Mouse (Mus musculus) pancreas, adult 10 weeks (tissue): ENCODE measurements around the gene Tmem190. TPM values are rescaled to one million over a fixed set of nuclear protein-coding genes. Genes with fewer than 3 reads are reported as not detected.

Source experiments
- polyA plus RNA-seq: library from polyadenylated mRNA; stranded (reverse); fragments of 350-450 nt; fragmentation: Illumina TruSeq; extraction: RNeasy Lipid Tissue Mini Kit (QIAGEN cat#74804); gene quantifications from one replicate; pipeline ENCODE4 v1.2.3, GENCODE M21; 2015; ENCODE audit warnings: low read depth, low replicate concordance; ENCODE audit not compliant: insufficient read depth

The Tmem190 gene
- not detected for polyA plus RNA-seq

GRCm38 (mm10) chr7:4782759-4783158 is at the start of gene Tmem190, which contains the start of gene Il11:
Tmem190 (plus strand) TSS chr7:4782937.
Il11 (minus strand) TSS chr7:4782859.

GRCm38 (mm10) chr7:4739544-4740275 is 43.0 kb upstream of the Tmem190 start, which contains the start of gene Kmt5c:
Kmt5c (plus strand) TSS chr7:4740115.

GRCm38 (mm10) chr7:4752821-4753570 is 29.7 kb upstream of the Tmem190 start, which contains the start of gene Cox6b2:
Cox6b2 (minus strand) TSS chr7:4753094.

GRCm38 (mm10) chr7:4771202-4771601 is 11.5 kb upstream of the Tmem190 start, which contains the start of gene Fam71e2:
Fam71e2 (minus strand) TSS chr7:4771302.

GRCm38 (mm10) chr7:4789436-4789935 is 6.7 kb downstream of the Tmem190 start, which contains the start of gene Tmem238:
Tmem238 (minus strand) TSS chr7:4789656.

GRCm38 (mm10) chr7:4792278-4793212 is 9.8 kb downstream of the Tmem190 start, which contains the start of gene Rpl28:
Rpl28 (plus strand) TSS chr7:4792874.

GRCm38 (mm10) chr7:4812303-4813104 is 29.8 kb downstream of the Tmem190 start, which contains the start of gene Ube2s:
Ube2s (minus strand) TSS chr7:4812590.

Other genes starting within 250 kb of the Tmem190 start
- 2.9 TPM for gene Syt5, start 235.4 kb upstream of the Tmem190 start, polyA plus RNA-seq
- gene Ptprh, start 178.9 kb upstream of the Tmem190 start, polyA plus RNA-seq: not detected
- gene Tmem86b, start 151.5 kb upstream of the Tmem190 start, polyA plus RNA-seq: 8.3 TPM
- gene Ppp6r1, start 123.9 kb upstream of the Tmem190 start, polyA plus RNA-seq: 12.0 TPM
- 10.8 TPM for gene Hspbp1, start 97.9 kb upstream of the Tmem190 start, polyA plus RNA-seq
- 2.4 TPM for gene Brsk1, start 92.3 kb upstream of the Tmem190 start, polyA plus RNA-seq
- not detected for gene Tmem150b, start 57.7 kb upstream of the Tmem190 start, polyA plus RNA-seq
- 21.1 TPM for gene Kmt5c, start 42.8 kb upstream of the Tmem190 start, polyA plus RNA-seq
- gene Cox6b2, start 29.8 kb upstream of the Tmem190 start, polyA plus RNA-seq: 5.7 TPM
- gene Fam71e2, start 11.6 kb upstream of the Tmem190 start, polyA plus RNA-seq: not detected
- not detected for gene Il11, start 78 bp upstream of the Tmem190 start, polyA plus RNA-seq
- 8.4 TPM for gene Tmem238, start 6.7 kb downstream of the Tmem190 start, polyA plus RNA-seq
- 480 TPM for gene Rpl28, start 9.9 kb downstream of the Tmem190 start, polyA plus RNA-seq
- 16.8 TPM for gene Ube2s, start 29.7 kb downstream of the Tmem190 start, polyA plus RNA-seq
- gene Shisa7, start 61.8 kb downstream of the Tmem190 start, polyA plus RNA-seq: 0.30 TPM
- 12.2 TPM for gene Isoc2b, start 87.3 kb downstream of the Tmem190 start, polyA plus RNA-seq
- gene Isoc2a, start 94.2 kb downstream of the Tmem190 start, polyA plus RNA-seq: 9.6 TPM
- not detected for gene Gm36210, start 123.6 kb downstream of the Tmem190 start, polyA plus RNA-seq
- 1.4 TPM for gene Zfp628, start 132.3 kb downstream of the Tmem190 start, polyA plus RNA-seq
- gene Nat14, start 139.1 kb downstream of the Tmem190 start, polyA plus RNA-seq: 4.6 TPM
- gene Ssc5d, start 142.8 kb downstream of the Tmem190 start, polyA plus RNA-seq: 1.2 TPM
- not detected for gene Sbk2, start 181.5 kb downstream of the Tmem190 start, polyA plus RNA-seq
- gene Sbk3, start 188.2 kb downstream of the Tmem190 start, polyA plus RNA-seq: not detected
- gene Zfp579, start 213.2 kb downstream of the Tmem190 start, polyA plus RNA-seq: 41.7 TPM
- 7.4 TPM for gene Zfp524, start 231.5 kb downstream of the Tmem190 start, polyA plus RNA-seq
- 6.8 TPM for gene Fiz1, start 231.8 kb downstream of the Tmem190 start, polyA plus RNA-seq
- gene Gm44973, start 232.6 kb downstream of the Tmem190 start, polyA plus RNA-seq: not detected
- 5.3 TPM for gene Zfp865, start 237.4 kb downstream of the Tmem190 start, polyA plus RNA-seq
- gene Ccdc106, start 237.6 kb downstream of the Tmem190 start, polyA plus RNA-seq: not detected